Mouse (Mus musculus) cerebellum, adult 11 months (tissue): ENCODE measurements at regions not wholly inside any gene's neighbourhood (a gene's known extent, or its start where the extent isn't known, plus 50 kb on each side); places are given as distances from the start of the nearest gene placed in this dataset.
A peak's percentile ranks its signal among the peaks of the same experiment; 100 is the strongest.
"Not testable (repeated sequence)": the region's sequence is repeated elsewhere in the genome, so short reads cannot be mapped to it uniquely, and the experiment has no call there.

ENCODE experiments used
- DNase-seq: peaks from one replicate; pipeline ENCODE4 v3.0.0; 2022

DNA sequence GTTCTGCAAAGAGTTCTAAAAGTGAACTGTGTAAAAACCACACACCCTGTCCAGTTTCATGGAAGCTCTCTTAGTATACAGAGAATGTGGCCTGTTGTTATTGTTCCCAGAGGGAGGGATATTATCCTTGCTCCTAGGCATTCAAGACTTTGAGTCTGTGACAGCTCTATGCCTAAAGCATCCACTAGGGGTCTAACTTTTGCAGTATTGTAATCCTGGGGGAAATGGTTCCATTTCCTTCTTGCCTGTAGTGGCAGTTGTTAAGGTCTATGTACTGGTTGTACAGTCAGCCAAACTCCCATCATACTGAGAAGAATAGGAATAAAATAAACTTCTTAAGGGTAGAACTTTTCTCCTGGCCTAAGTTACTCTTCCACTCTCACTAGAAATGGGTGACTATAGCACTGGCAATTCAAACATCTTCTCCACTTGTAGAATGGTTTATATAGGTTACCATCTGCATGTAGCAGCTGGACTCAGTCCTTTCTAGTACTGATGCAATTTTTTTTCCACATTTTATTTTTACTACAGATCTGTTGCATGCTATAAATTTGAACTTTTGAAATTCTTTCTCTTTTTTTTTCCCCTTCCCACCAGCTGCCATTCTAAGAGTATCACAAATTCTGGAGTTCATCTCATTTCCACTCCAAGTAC, 51.4 kb upstream of the Dpt start:
- DNase-seq, result peak; percentile 9

DNA sequence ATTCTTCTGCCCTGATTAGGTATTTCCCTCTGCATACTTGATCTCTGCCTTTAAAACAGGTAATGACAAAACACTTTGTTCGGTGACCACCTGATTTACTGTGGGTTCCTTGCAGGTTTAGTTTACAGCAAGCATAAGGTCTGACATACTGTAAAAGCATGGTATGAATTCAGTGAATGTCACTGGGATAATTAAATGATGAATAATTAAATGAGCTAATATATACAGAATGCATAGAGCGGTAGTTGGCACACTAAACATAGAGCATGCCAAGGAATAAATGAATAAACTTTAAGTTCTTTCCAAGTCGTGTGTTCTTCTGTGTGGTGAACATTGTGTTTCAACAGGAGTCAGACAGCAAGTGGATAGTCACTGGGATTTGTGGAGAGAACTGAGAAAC, 51.9 kb upstream of the Dpt start:
- no peak for DNase-seq

DNA sequence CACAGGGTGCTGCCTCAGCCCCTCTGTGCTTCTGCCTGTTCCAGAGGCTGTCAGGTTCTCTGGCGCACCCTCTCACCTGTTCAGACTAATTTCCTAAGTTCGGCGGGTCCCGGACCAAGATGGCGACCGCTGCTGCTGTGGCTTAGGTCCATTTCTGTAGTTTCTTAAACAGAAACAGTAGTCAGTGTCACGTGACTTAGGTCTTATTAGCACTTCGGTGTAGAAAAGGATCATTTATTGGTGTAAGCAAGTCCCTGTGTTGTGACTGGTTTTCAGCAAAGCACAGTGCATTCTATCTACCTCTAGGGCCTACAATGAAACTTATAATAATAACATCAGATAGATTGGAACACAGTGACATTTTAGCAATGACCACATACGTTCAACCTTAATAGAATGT, 53.5 kb upstream of the Dpt start:
- not testable (repeated sequence) for DNase-seq

DNA sequence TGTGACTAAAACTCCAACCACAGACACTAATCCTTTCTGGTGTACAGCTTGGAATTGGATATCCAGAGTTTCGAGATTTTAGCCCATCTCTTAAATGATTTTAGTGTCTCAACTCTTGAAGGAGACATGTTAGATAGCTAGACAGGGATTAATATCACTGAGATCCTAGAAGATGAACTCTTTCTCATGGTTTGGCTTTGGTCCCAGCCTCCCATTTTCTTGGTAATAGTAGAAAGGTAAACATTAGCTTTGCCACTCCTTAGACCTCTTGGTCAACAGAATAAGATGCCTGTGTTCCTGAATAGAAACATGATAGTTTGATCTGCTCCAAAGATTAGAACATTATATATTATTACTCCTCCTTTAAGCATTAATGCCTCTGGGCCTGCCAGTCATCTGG, 60.8 kb upstream of the Dpt start:
- DNase-seq, result no peak

DNA sequence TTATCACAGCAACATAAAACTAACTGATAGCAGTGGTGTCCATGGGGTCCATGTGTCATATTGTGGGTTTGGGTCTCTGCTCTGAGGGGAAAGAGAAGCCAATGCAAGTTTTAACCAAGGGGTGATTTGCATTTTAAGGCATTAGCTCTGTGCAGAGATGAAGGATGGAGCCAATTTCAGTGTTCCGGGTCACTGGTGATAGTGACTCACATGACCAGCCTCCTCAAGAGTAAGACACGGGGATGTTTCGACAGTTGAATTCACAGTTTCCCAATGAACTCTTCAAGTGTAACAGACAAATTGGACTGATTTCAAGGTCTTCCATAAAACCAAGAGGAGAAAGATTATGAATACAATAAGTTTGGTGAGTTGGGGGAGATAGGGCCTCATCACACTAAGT, 62.7 kb upstream of the Dpt start:
- no peak for DNase-seq

DNA sequence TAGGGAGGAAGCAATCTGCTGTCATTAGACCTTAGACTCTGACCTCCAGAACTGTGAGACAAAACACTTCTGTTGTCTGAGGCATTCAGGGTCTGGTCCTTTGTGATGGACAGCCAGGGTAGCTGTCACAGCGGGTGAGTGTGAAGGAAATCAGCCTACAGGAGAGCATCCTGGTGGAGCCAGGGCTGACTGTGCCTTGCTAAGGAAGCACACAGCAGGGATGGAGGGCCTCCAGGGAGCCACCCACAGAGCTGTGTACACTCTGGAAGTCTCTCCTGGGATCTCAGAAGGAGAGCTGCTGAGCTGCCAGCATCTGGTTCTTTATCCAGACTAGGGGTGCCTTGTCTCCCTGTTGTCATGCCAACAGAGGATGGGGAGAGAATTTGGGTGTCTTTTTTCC, 74.4 kb upstream of the Dpt start:
- DNase-seq, result no peak

DNA sequence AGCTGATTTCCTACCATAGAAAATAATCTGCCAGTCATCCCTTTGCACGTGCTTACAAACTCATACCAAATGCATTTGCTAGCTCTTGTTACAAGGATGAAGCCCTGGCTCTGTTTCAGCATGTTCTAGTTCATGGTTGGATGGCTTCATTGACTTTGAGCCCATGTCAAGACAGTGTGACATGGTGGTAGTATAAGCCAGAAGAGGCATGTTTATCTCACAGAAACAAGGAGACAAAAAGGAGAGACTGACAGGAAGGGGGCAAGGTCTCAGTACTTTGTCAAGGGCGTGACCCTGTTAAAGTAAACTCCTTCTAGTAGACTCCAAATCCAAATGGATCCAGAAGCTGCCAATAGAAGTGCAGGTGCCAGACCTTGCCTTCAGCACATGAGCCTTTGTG, 81.5 kb upstream of the Dpt start:
- no peak for DNase-seq

DNA sequence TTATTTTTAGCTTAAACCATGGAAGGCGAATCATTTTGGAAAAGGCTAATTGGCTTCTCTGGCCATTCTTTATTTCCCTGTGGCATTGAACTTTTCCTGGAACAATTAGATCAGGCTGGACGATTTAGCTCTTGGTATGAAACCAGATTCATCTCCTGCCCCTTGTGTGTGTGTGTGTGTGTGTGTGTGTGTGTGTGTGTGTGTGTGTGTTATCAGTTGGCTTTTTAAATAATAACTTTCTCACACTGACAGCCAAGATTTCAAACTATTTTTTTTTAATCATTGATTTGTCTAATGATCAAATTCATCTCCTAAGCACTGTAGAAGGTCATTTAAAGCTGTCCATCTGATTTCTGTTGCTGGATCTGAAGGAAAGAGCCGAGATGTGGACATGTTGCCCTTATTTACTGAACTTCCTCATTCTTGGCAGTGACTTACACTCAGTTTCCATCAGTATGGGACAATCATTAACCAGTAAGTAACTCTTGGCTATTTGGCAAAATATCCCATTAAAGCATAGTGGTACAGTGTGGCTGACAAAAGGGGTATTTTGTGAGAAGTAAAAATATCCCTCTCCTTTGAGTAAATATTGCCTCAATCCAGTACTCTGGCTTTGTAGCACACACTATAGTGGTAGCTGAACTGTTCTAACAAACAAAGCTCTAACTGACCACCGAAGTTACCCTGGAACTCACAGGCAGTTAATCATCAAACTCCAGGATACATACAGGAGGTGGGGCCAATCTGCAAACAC, 82.5 kb upstream of the Dpt start:
- no peak for DNase-seq

DNA sequence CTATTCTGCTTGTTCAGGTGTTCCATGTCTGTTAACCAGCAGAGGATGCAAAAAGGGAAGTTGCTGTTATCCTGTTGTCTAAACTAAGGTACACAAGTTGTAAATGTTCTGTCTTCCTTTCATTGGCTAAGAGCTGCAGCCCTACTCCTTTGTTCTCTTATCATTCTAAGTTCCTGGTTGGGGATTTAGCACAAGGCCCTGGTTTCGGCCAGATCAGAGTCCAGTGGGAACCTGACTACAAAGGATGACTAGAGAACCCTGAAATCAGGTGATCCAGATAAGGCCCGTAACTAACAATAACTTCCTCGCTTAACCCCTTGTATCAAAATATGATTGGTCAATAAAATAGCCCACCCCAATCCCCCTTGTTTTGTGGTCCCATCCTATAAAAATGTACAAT, 83.9 kb upstream of the Dpt start:
- DNase-seq, result no peak

DNA sequence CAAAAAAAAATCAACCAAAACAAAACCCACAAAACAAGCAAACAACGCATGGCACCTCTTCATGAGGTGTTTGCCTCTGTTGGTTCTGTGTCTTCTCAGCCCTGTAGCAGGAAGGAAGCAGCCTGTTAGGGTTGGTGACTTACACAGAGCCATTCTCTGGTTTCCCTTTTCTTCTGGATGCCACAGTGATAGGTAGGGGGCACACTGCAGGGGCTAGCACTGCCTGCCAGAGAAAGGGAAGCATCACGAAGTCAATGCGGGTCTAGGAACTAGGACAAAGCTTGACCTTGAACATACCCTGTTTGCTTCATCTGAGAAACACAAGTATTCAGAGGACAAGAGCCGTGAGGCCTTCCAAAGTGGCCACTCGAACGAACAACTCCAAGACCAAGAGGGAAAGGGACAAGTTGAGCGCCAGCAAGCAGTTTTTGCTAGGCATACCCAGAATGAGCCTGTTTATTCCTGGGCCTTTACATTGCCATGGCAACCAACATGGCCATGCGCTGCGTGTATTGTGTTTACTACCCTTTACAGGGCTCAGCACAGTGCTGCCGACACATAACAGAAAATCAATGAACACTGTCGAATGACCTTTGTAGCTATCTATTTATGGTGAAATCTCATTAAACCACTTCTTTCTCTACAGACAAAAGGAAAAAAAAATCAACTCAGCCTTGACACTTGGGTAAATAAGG, 91.9 kb upstream of the Dpt start:
- no peak for DNase-seq

DNA sequence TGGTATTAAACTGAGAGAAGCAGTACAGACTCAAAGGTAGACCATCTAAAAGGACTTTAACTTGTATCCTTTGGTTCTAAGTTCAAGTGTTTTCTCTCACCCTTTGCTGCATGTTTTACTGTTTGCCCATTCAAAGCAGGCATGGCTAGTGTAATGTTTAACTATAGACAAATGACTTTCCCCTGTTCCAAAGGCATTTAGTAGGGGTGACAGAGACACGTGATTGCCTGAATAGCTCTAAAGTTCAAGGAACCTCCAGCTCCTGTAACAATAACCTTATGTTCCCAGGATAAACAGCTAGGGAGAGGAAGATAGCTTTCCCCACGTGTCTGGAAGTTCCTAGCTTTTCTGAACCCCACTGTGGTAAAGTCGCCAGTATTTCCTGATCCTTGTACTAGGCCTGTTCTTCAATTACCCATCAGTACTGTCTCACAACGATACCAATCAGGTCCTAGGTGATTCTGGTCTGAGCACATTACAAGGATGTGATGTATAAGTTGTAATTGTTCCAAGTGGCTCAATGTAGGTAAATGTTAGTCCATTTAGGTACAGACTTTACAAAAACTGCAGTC, 92.8 kb upstream of the Dpt start:
- DNase-seq, result no peak

DNA sequence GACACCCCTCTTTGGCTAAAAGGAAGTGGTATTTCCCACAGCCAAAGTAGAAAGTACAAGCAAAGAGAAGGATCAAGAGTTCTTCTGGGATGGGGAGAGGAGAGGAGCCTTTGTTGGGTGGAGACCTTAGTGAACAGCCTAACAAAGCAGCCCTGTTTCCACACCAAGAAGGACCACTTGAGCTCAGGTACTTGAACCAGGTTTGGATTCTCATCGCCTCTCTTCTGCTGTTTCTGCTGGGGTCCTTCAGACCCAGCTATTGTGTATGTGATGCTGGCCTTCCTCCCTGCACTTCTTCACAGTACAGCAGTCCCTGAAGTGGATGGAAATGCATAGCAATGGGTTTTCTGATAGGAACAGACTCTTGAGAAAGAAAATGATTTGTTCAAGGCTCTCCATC, 106.4 kb upstream of the Dpt start:
- DNase-seq, result no peak

DNA sequence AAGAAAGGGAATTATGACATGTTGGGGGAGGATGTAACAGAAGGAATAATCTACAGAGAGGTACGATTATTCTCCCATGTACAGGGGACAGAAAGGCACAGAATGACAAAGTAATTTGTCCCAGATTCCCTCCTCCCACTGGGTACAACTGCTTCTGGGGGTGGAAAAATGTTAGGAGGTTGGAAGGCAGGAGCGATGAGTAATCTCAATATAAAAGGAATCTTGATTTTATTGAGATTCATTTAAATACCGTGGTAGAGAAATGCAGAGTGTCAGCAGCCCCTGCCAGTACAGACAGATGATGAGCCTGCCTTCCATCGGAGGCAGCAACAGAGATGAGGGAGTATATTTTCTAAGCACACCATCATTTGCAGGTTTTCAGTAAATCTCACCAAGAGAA, 107.1 kb upstream of the Dpt start:
- DNase-seq, result no peak

DNA sequence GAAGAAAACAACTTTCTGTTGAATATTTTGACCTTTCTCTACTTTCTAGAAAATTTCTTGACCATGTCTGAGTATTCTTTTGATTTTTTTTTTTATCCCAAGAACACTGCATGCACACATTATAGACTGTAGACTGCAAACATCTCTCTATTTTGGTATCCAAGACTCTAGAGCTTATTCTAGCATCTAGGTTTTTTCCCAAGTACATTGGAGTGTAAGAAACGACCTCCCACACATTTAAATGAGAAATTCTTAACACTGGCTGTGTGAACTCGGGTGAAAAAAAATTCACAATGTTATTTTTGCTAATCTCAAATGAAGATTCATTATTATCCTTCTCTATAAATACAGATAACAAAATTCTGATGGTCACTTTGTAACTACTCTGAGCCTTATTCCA, 112.0 kb upstream of the Dpt start:
- no peak for DNase-seq

DNA sequence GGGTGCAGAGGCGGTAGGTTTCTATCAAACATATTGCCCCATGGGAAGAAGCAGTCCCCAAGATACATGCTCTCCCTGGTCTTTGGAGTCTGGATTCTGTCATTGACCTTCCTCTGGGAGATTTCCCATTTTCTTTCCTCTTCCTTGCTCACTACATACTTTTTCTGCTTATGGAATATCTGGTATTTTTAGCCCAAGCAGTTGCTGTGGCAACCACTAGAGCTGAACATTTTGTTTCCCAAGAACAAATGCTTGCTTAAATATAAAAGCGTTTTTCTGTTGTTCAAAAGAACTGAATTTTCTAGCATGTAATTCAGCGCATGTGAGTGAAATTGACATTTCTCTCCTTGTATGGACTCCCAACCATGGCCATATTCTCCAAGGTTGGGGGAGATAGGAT, 112.7 kb upstream of the Dpt start:
- DNase-seq, result no peak

DNA sequence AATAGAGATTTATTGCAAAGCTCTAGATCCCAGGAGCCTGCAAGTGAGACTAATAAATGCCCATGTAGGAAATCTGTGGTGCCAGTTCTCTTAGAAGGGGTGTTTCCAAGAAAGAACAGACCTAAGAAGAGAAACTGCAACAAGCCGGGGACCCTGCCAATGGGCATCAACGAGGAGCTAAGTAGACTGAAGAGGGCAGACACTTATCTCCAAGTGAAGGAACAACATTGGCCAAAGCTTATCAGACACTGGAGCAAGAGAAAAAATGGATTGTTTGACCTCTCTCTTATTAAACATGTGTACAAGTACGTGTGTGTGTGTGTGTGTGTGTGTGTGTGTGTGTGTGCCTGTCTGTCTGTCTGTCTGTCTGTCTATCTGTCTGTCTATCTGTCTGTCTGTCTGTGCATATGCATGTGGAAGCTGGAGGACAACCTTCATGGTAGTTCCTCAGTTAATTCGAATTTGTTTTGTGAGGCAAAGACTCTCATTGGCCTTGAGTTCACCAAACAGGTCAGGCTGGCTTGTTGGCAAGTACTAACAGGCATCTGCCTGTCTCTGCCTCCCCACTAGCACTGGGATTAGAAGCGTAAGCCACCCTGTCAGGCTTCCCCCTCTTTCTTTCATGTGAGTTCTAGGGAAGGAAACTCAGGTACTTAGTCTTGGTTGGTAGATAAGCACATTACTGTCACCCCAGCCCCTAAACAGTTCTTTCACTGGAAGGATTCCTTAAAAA, 113.4 kb upstream of the Dpt start:
- DNase-seq, result no peak

DNA sequence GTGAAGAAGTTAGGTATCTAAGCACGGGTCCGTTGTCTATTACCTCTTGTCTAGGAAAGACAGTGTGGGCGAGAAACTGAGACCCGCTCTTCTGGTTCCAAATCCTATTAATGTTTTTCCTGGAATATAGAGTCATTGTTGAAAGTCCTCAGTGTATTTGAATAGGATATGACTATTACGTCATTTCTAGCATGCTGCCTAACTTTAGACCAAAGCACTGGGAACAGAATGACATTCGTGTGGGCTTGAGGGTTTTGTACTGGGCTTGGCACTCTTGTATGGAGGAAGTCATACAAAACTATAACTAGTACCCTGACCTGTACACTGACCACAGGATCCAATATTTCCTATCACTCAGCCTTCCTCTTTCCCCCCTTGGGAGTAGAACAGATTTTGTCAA, 114.0 kb upstream of the Dpt start:
- DNase-seq, result no peak

DNA sequence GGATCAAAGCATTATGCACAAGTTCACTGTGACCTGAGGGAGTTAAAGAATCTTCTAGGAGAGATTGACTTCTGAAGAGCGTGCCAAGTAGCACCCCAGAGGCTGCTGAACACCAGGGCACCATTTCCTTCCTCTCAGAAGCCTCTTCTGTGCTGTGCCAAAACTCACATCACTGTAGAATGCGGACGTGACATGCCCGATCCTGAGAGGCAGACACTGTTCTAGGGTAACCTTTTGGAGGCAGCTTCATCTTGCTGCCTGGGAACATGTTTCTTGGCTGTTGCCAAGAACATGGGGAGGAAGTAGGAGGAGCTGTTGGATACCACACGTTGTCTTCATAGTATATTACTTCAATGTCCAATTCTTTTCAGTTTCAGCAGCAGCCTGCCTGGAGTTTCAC, 114.9 kb upstream of the Dpt start:
- no peak for DNase-seq

DNA sequence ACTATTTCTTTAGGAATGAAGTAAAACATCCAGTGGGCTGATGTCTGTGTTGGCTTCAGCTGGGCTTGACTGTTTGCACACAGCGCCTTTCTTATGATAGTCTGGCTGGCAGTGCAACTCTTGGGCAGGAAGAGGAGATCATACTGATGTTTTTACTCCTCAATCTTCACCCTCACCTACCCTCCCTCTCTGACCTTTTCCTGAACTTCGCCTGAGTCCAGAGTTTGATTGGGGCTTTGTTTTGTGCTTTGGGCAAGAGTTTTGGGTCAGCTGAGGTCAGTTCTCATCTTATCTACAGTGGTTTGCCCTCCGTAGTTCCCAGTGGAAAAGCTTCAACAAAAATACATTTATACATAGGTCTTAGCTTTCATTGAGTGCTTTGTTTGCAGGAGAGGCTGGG, 118.1 kb upstream of the Dpt start:
- no peak for DNase-seq

DNA sequence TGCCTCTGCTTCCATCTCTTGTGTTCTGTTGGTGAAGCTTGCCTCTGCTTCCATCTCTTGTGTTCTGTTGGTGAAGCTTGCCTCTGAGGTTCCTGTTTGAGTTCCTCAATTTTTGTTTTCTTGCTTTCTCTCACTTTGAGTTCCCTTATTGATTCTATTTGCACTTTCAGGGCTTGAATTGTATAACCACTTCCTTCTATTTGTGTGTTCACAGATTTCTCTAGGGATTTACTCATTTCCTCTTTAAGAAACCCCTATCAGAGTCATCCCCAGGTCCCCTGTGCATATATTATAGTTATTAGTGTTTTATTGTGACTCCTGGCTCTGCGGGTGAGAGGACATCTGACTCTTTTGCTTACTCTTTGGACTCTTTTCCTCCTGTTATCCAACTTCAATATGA, 144.2 kb upstream of the Dpt start:
- DNase-seq, result no peak

DNA sequence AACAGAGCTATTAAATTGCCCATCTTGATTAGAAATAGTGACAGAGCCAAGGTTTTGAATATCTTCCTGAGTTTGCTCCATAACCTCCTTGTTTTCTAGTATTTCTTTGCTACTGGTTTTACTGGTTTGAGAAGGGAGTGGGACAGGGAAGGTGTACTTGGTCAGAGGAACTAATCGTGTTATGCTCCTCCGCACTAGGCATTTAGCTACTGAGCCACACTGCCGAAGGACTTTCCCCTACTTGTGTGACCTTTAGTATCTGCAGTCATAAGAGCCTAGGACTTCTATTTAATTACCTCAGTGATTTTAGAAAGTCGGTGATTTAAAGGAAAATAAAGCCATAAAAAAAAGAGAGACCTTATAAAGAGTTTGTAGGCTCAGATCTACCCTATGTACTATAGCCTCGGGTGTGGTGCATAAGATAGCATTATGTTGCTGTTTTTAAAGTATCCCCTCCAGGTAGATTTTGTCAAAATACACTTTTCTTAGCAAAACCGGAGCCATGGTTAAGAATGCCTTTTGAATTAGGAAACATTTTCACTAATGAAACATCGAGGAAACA, 158.5 kb upstream of the Dpt start:
- DNase-seq, result no peak

DNA sequence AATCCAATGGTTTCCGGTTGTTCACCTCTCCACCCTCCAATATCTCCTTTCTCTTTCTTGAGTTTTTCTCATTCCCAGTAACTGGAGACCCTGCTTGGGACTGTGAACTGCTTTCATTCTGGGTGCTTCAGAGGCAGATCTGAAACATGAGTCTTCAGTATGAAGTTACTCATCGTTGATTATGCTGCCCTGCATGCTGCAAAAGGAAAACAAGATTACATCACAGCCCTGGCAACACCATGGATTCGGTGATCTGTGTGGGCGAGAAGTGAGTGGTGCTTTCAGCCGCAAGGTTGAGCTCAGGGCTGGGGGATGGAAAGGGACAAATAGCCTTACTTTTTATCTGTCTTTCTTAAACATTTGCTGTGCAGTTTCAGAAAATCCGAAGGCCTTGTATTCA, 164.8 kb upstream of the Dpt start:
- no peak for DNase-seq

DNA sequence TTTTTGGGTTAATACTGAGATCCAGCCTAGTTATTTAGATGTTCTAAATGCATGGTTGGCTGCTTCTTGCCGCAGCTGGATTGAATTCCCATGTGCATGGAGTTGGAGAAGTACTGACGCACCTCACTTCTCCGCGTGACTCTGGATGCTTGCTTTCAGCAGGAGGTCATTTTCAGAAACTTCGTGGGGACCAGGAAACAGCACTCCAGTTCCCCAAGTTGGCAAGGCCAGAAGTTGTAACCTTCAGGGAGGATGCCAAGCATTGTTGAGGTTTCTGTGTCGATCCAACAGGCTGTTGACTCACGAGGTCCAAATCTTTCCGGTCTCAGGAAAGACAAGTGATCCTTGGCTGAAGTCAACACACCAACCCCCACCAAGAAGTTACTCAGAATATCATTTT, 167.6 kb upstream of the Dpt start:
- DNase-seq, result no peak
